In genomic region chr4:88718715-88719114, GRCm38 (mm10) we compare ENCODE assay signal across 9 mouse cellular contexts. TPM values are rescaled to one million over a fixed set of nuclear protein-coding genes. Genes with fewer than 3 reads are reported as not detected.
DNase-seq lines count a peak whose midpoint lies in the region; ATAC-seq and TF ChIP-seq lines count a peak whose summit lies in the region.
"Had no signal": no experiment of that assay in that cellular context is flagged by ENCODE, and none has a peak within 500 bp of the region (broad histone marks: within the 10 kb centered on the region; RNA-seq: fewer than 3 reads in every experiment).

No protein-coding gene starts in this region.

- peaks cover 25% of the 10 kb centered on the region for H3K4me1 ChIP-seq in embryonic facial prominence, embryonic 14.5 days (ENCODE audit: control insufficient read depth, insufficient read depth, low read length)
- H3K4me1 ChIP-seq in intestine, embryonic 15.5 days (replicated peaks) = peaks cover 15% of the 10 kb centered on the region
- H3K4me1 ChIP-seq in midbrain, postnatal 0 days (ENCODE audit: insufficient read depth, low read length) = peaks cover 19% of the 10 kb centered on the region

- no peak for ATAC-seq in embryonic facial prominence, embryonic 14.5 days (ENCODE audit: low read depth)
- ATAC-seq in intestine, embryonic 15.5 days = no peak
- ATAC-seq in midbrain, postnatal 0 days (ENCODE audit: low FRiP score) = no peak

- peaks cover 47% of the 10 kb centered on the region for H3K36me3 ChIP-seq in embryonic facial prominence, embryonic 14.5 days (ENCODE audit: control insufficient read depth, insufficient read depth, low read length)
- peaks cover 13% of the 10 kb centered on the region for H3K36me3 ChIP-seq in intestine, embryonic 15.5 days
- peaks cover 11% of the 10 kb centered on the region for H3K36me3 ChIP-seq in midbrain, postnatal 0 days (ENCODE audit: insufficient read depth, low read length)

- peak overlapping the region; percentile 52 for H3K9ac ChIP-seq in embryonic facial prominence, embryonic 14.5 days (ENCODE audit: low read depth, low read length)
- H3K9ac ChIP-seq in intestine, embryonic 15.5 days = no peak overlapping the region
- no peak overlapping the region for H3K9ac ChIP-seq in midbrain, postnatal 0 days (replicated peaks; ENCODE audit: low read length, poor library complexity, severe bottlenecking)

- 36% methylated on average over 1 of the region's 1 CpGs for WGBS in embryonic facial prominence, embryonic 14.5 days
- WGBS in intestine, embryonic 15.5 days = 26% methylated on average over 1 of the region's 1 CpGs
- WGBS in midbrain, postnatal 0 days = 39% methylated on average over 1 of the region's 1 CpGs

- TF ChIP-seq CTCF in layer of hippocampus, adult 2 months (conservative IDR thresholded peaks at IDR 0.05) = no peak
- no peak for TF ChIP-seq CTCF in midbrain, postnatal 0 days (IDR thresholded peaks at IDR 0.05)

- H3K4me3 ChIP-seq in layer of hippocampus, adult 2 months = peak overlapping the region; percentile 78
- peak overlapping the region; percentile 38 for H3K4me3 ChIP-seq in embryonic facial prominence, embryonic 14.5 days (ENCODE audit: low read depth, low read length)
- peak overlapping the region; percentile 16 for H3K4me3 ChIP-seq in intestine, embryonic 15.5 days (replicated peaks)
- H3K4me3 ChIP-seq in midbrain, postnatal 0 days (ENCODE audit: low read depth, low read length) = peak overlapping the region; percentile 28

- no peak for DNase-seq in layer of hippocampus, adult 2 months (ENCODE audit: low spot score in 2 of 2)
- DNase-seq in layer of hippocampus, postnatal 25 days (ENCODE audit: extremely low spot score in 1 of 2, low spot score in 1 of 2) = no peak
- no peak for DNase-seq in embryonic facial prominence, embryonic 14.5 days (ENCODE audit: low spot score)
- DNase-seq in midbrain, postnatal 0 days (ENCODE audit: low spot score) = no peak
- DNase-seq in adrenal gland, adult 8-10 months = no peak
- DNase-seq in adrenal gland, postnatal 14 days = no peak
- no peak for DNase-seq in ovary, postnatal 36 days (ENCODE audit: low spot score)
- DNase-seq: thymus, postnatal 36 days had no signal

- peak overlapping the region; percentile 76 for H3K4me2 ChIP-seq in embryonic facial prominence, embryonic 14.5 days (ENCODE audit: low read depth, low read length)
- peak overlapping the region; percentile 48 for H3K4me2 ChIP-seq in intestine, embryonic 15.5 days (replicated peaks)
- peak overlapping the region; percentile 50 for H3K4me2 ChIP-seq in midbrain, postnatal 0 days (ENCODE audit: low read depth, low read length, poor library complexity, severe bottlenecking)

- H3K27ac ChIP-seq in layer of hippocampus, adult 2 months = no peak overlapping the region
- no peak overlapping the region for H3K27ac ChIP-seq in embryonic facial prominence, embryonic 14.5 days (replicated peaks; ENCODE audit: low read depth, low read length)
- no peak overlapping the region for H3K27ac ChIP-seq in intestine, embryonic 15.5 days
- H3K27ac ChIP-seq in midbrain, postnatal 0 days (ENCODE audit: low read depth, low read length) = no peak overlapping the region

- H3K27me3 ChIP-seq in embryonic facial prominence, embryonic 14.5 days (replicated peaks; ENCODE audit: control insufficient read depth, insufficient read depth, low read length) = no peaks in the 10 kb centered on the region
- no peaks in the 10 kb centered on the region for H3K27me3 ChIP-seq in intestine, embryonic 15.5 days (replicated peaks)
- no peaks in the 10 kb centered on the region for H3K27me3 ChIP-seq in midbrain, postnatal 0 days (ENCODE audit: insufficient read depth, low read length)

- H3K9me3 ChIP-seq in embryonic facial prominence, embryonic 14.5 days (ENCODE audit: control insufficient read depth, low read length) = no peaks in the 10 kb centered on the region
- H3K9me3 ChIP-seq in intestine, embryonic 15.5 days = no peaks in the 10 kb centered on the region
- no peaks in the 10 kb centered on the region for H3K9me3 ChIP-seq in midbrain, postnatal 0 days (ENCODE audit: low read length)

RNA-seq across cellular contexts. Expression of gene Gm26566, which starts 2.9 kb away (rescaled TPM):
- total RNA-seq in layer of hippocampus, adult 2 months (2021) = 1 to 10 TPM; 1.3 to 1.5 TPM
- total RNA-seq in layer of hippocampus, postnatal 25 days (2021) = 1 to 10 TPM; 1.4 to 1.8 TPM
- polyA plus RNA-seq in embryonic facial prominence, embryonic 14.5 days (2014; fragmentation: Nextera tagmentation; extraction: Ambion mirVana) = 1.2 and 2.0 TPM in 2 replicates
- 0.80 and 0.97 TPM in 2 replicates for polyA plus RNA-seq in intestine, embryonic 15.5 days (2015; fragmentation: Nextera tagmentation; extraction: Ambion mirVana)
- 0.71 TPM in 1 of 2 replicates, not detected in the other for total RNA-seq in midbrain, postnatal 0 days (2014; rRNA removed)
- 0.49 and 1.3 TPM in 2 replicates for polyA plus RNA-seq in midbrain, postnatal 0 days (2015; fragmentation: Nextera tagmentation; extraction: Ambion mirVana)
- total RNA-seq in adrenal gland, adult 8-10 months (2022) = under 1 TPM; 0.67 to 0.92 (median 0.73) TPM
- 0.49 and 0.89 TPM in 2 replicates for total RNA-seq in adrenal gland, postnatal 14 days (2021)

RNA-seq across cellular contexts. Expression of gene Klhl9, which starts 3.5 kb away (rescaled TPM):
- 100 to 1,000 TPM; 105 to 107 TPM for total RNA-seq in layer of hippocampus, adult 2 months (2021)
- 100 to 1,000 TPM; 105 to 109 TPM for total RNA-seq in layer of hippocampus, postnatal 25 days (2021)
- polyA plus RNA-seq in embryonic facial prominence, embryonic 14.5 days (2014; fragmentation: Nextera tagmentation; extraction: Ambion mirVana) = 126 and 129 TPM in 2 replicates
- 75.3 and 89.4 TPM in 2 replicates for polyA plus RNA-seq in intestine, embryonic 15.5 days (2015; fragmentation: Nextera tagmentation; extraction: Ambion mirVana)
- 148 and 172 TPM in 2 replicates for total RNA-seq in midbrain, postnatal 0 days (2014; rRNA removed)
- 77.6 and 82.5 TPM in 2 replicates for polyA plus RNA-seq in midbrain, postnatal 0 days (2015; fragmentation: Nextera tagmentation; extraction: Ambion mirVana)
- 100 to 1,000 TPM in 1 of 4 experiments, 10 to 100 TPM in 3; 76.7 to 100 (median 91.0) TPM for total RNA-seq in adrenal gland, adult 8-10 months (2022)
- 72.3 and 74.9 TPM in 2 replicates for total RNA-seq in adrenal gland, postnatal 14 days (2021)

RNA-seq across cellular contexts. Expression of gene Ifnab, which starts 27.6 kb away (rescaled TPM):
- total RNA-seq in layer of hippocampus, adult 2 months (2021) = not detected
- total RNA-seq in layer of hippocampus, postnatal 25 days (2021) = not detected
- not detected in 2 replicates for polyA plus RNA-seq in embryonic facial prominence, embryonic 14.5 days (2014; fragmentation: Nextera tagmentation; extraction: Ambion mirVana)
- polyA plus RNA-seq in intestine, embryonic 15.5 days (2015; fragmentation: Nextera tagmentation; extraction: Ambion mirVana) = not detected in 2 replicates
- total RNA-seq in midbrain, postnatal 0 days (2014; rRNA removed) = not detected in 2 replicates
- not detected in 2 replicates for polyA plus RNA-seq in midbrain, postnatal 0 days (2015; fragmentation: Nextera tagmentation; extraction: Ambion mirVana)
- not detected for total RNA-seq in adrenal gland, adult 8-10 months (2022)
- total RNA-seq in adrenal gland, postnatal 14 days (2021) = not detected in 2 replicates

RNA-seq across cellular contexts. Expression of gene Ifna2, which starts 35.0 kb away (rescaled TPM):
- not detected for total RNA-seq in layer of hippocampus, adult 2 months (2021)
- total RNA-seq in layer of hippocampus, postnatal 25 days (2021) = not detected
- polyA plus RNA-seq in embryonic facial prominence, embryonic 14.5 days (2014; fragmentation: Nextera tagmentation; extraction: Ambion mirVana) = not detected in 2 replicates
- not detected in 2 replicates for polyA plus RNA-seq in intestine, embryonic 15.5 days (2015; fragmentation: Nextera tagmentation; extraction: Ambion mirVana)
- total RNA-seq in midbrain, postnatal 0 days (2014; rRNA removed) = not detected in 2 replicates
- polyA plus RNA-seq in midbrain, postnatal 0 days (2015; fragmentation: Nextera tagmentation; extraction: Ambion mirVana) = not detected in 2 replicates
- total RNA-seq in adrenal gland, adult 8-10 months (2022) = not detected
- not detected in 2 replicates for total RNA-seq in adrenal gland, postnatal 14 days (2021)

RNA-seq across cellular contexts. Expression of gene Gm13271, which starts 36.0 kb away (rescaled TPM):
- not detected for total RNA-seq in layer of hippocampus, adult 2 months (2021)
- total RNA-seq in layer of hippocampus, postnatal 25 days (2021) = not detected
- not detected in 2 replicates for polyA plus RNA-seq in embryonic facial prominence, embryonic 14.5 days (2014; fragmentation: Nextera tagmentation; extraction: Ambion mirVana)
- polyA plus RNA-seq in intestine, embryonic 15.5 days (2015; fragmentation: Nextera tagmentation; extraction: Ambion mirVana) = not detected in 2 replicates
- total RNA-seq in midbrain, postnatal 0 days (2014; rRNA removed) = not detected in 2 replicates
- polyA plus RNA-seq in midbrain, postnatal 0 days (2015; fragmentation: Nextera tagmentation; extraction: Ambion mirVana) = not detected in 2 replicates
- not detected for total RNA-seq in adrenal gland, adult 8-10 months (2022)
- not detected in 2 replicates for total RNA-seq in adrenal gland, postnatal 14 days (2021)

Comparison
In these comparisons a context has a peak if more than half of its experiments do, and no peak if none do; other contexts are left out.
1. H3K4me3 ChIP-seq: peak in every context shown above with its lines; median percentile 78 in layer of hippocampus, adult 2 months; 38 in embryonic facial prominence, embryonic 14.5 days; 28 in midbrain, postnatal 0 days; 16 in intestine, embryonic 15.5 days.